Mouse (Mus musculus) WW6 (cell line): ENCODE measurements around the gene Tiprl.

Source experiments
- DNase-seq: peaks from one replicate; pipeline ENCODE4 v3.0.0-alpha.2; 2013; ENCODE audit warnings: low read depth, low spot score

The Tiprl gene

GRCm38 (mm10) chr1:165178075-165178474 lies 58.7 kb downstream of the Tiprl start:
- no peak for DNase-seq

- DNase-seq: no peak
These were observed 62.7 kb downstream of the Tiprl start for GRCm38 (mm10) chr1:165174059-165174616.

GRCm38 (mm10) chr1:165171277-165171676 lies 65.5 kb downstream of the Tiprl start:
- no peak for DNase-seq

GRCm38 (mm10) chr1:165170157-165170556 lies 66.6 kb downstream of the Tiprl start:
- no peak for DNase-seq

GRCm38 (mm10) chr1:165169462-165169861 lies 67.3 kb downstream of the Tiprl start:
- no peak for DNase-seq

GRCm38 (mm10) chr1:165164920-165165319 lies 71.9 kb downstream of the Tiprl start:
- no peak for DNase-seq
